29 mouse cellular contexts compared by ENCODE assay signal in the genomic region with DNA sequence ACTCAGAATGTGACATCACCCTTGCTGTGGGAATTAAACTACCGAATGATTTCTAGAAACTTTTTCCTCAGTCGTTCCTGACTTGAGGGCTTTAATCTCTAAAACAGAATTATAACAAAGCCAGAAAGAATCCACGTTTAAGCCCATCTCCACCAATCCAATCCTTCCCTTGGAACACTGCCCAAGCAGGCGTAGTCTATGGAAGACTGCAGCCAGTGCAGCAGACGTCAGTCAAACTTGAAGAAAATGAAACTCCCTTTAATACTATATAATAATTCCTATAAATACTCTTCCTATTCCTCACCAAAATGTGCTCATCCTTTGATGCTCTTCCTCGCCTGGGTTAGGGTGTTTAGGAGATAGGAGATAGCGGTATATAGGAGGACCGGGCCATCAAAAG. TPM values are rescaled to one million over a fixed set of nuclear protein-coding genes. Genes with fewer than 3 reads are reported as not detected.
DNase-seq lines count a peak whose midpoint lies in the region; ATAC-seq and TF ChIP-seq lines count a peak whose summit lies in the region.
"Had no signal": no experiment of that assay in that cellular context is flagged by ENCODE, and none has a peak within 500 bp of the region (broad histone marks: within the 10 kb centered on the region; RNA-seq: fewer than 3 reads in every experiment).

No protein-coding gene starts in this region.

- no peaks in the 10 kb centered on the region for H3K4me1 ChIP-seq in forebrain, embryonic 14.5 days (ENCODE audit: control insufficient read depth, insufficient read depth, low read length)
- H3K4me1 ChIP-seq in forebrain, embryonic 13.5 days: no peaks in the 10 kb centered on the region
- H3K4me1 ChIP-seq: embryonic facial prominence, embryonic 10.5 days; embryonic facial prominence, embryonic 13.5 days; forebrain, embryonic 12.5 days; hindbrain, embryonic 10.5 days; hindbrain, embryonic 13.5 days; intestine, embryonic 15.5 days had no signal

- no peak overlapping the region for H3K4me3 ChIP-seq in forebrain, embryonic 14.5 days (ENCODE audit: low read depth, low read length)
- no peak overlapping the region for H3K4me3 ChIP-seq in forebrain, embryonic 13.5 days
- H3K4me3 ChIP-seq: embryonic facial prominence, embryonic 10.5 days; embryonic facial prominence, embryonic 13.5 days; erythroblast, embryonic 14.5 days; forebrain, embryonic 12.5 days; gastrocnemius, adult 2 months; heart, adult 2 months; hindbrain, embryonic 10.5 days; hindbrain, embryonic 13.5 days; intestine, embryonic 15.5 days had no signal

- intact Hi-C loops in left cerebral cortex, postnatal 4 days (cut with DNase I): no loop called here

- 81% methylated on average over 8 of the region's 8 CpGs for WGBS in forebrain, embryonic 14.5 days
- WGBS in forebrain, embryonic 13.5 days: 80% methylated on average over 8 of the region's 8 CpGs

- no peak for TF ChIP-seq POLR2A in brain, embryonic 14.5 days (IDR thresholded peaks at IDR 0.05; ENCODE audit: borderline replicate concordance, extremely low read depth, insufficient read depth, insufficient read length, poor library complexity, severe bottlenecking)

- no peak overlapping the region for H3K9ac ChIP-seq in forebrain, embryonic 14.5 days (ENCODE audit: low read length)
- no peak overlapping the region for H3K9ac ChIP-seq in forebrain, embryonic 13.5 days
- H3K9ac ChIP-seq: embryonic facial prominence, embryonic 13.5 days; forebrain, embryonic 12.5 days; forebrain, postnatal 0 days; hindbrain, embryonic 13.5 days; intestine, embryonic 15.5 days had no signal

- TF ChIP-seq CTCF in brain, embryonic 14.5 days (IDR thresholded peaks at IDR 0.05; ENCODE audit: borderline replicate concordance, extremely low read depth, insufficient read depth, insufficient read length): no peak

- H3K27ac ChIP-seq in forebrain, embryonic 14.5 days (ENCODE audit: low read depth, low read length): no peak overlapping the region
- no peak overlapping the region for H3K27ac ChIP-seq in forebrain, embryonic 13.5 days
- H3K27ac ChIP-seq: embryonic facial prominence, embryonic 10.5 days; embryonic facial prominence, embryonic 13.5 days; forebrain, embryonic 12.5 days; gastrocnemius, adult 2 months; heart, adult 2 months; hindbrain, embryonic 10.5 days; hindbrain, embryonic 13.5 days; intestine, embryonic 15.5 days had no signal

- ATAC-seq in forebrain, embryonic 14.5 days: no peak
- no peak for ATAC-seq in forebrain, embryonic 13.5 days
- ATAC-seq: activated CD4-positive, CD25-positive, alpha-beta regulatory T cell, adult 4 months; CD4-positive, CD25-positive, alpha-beta regulatory T cell, adult 4 months; forebrain, postnatal 0 days; intestine, embryonic 15.5 days had no signal

- no peaks in the 10 kb centered on the region for H3K36me3 ChIP-seq in forebrain, embryonic 14.5 days (ENCODE audit: control insufficient read depth, insufficient read depth, low read length)
- H3K36me3 ChIP-seq in forebrain, embryonic 13.5 days (ENCODE audit: poor library complexity, severe bottlenecking): no peaks in the 10 kb centered on the region
- H3K36me3 ChIP-seq: embryonic facial prominence, embryonic 10.5 days; embryonic facial prominence, embryonic 13.5 days; forebrain, embryonic 12.5 days; hindbrain, embryonic 10.5 days; hindbrain, embryonic 13.5 days; intestine, embryonic 15.5 days had no signal

- H3K27me3 ChIP-seq in forebrain, embryonic 14.5 days (replicated peaks; ENCODE audit: control insufficient read depth, insufficient read depth, low read length): no peaks in the 10 kb centered on the region
- no peaks in the 10 kb centered on the region for H3K27me3 ChIP-seq in forebrain, embryonic 13.5 days
- H3K27me3 ChIP-seq: embryonic facial prominence, embryonic 13.5 days; forebrain, embryonic 12.5 days; intestine, embryonic 15.5 days had no signal

- no peak overlapping the region for H3K4me2 ChIP-seq in forebrain, embryonic 14.5 days (ENCODE audit: low read length)
- H3K4me2 ChIP-seq in forebrain, embryonic 13.5 days: no peak overlapping the region
- H3K4me2 ChIP-seq: embryonic facial prominence, embryonic 13.5 days; forebrain, embryonic 12.5 days; heart, embryonic 11.5 days; hindbrain, embryonic 13.5 days; intestine, embryonic 15.5 days had no signal

- no peaks in the 10 kb centered on the region for H3K9me3 ChIP-seq in forebrain, embryonic 14.5 days (replicated peaks; ENCODE audit: control insufficient read depth, low read length)
- H3K9me3 ChIP-seq in forebrain, embryonic 13.5 days (replicated peaks): no peaks in the 10 kb centered on the region
- H3K9me3 ChIP-seq: embryonic facial prominence, embryonic 10.5 days; embryonic facial prominence, embryonic 13.5 days; forebrain, embryonic 12.5 days; hindbrain, embryonic 10.5 days; hindbrain, embryonic 13.5 days; intestine, embryonic 15.5 days had no signal

- peak; percentile 8 for DNase-seq in forebrain, embryonic 14.5 days (ENCODE audit: low spot score)
- peak; percentile 12 for DNase-seq in left cerebral cortex, postnatal 4 days
- DNase-seq in left cerebral cortex, adult 9 months (ENCODE audit: low spot score in 2 of 2): no peak
- DNase-seq in brain, embryonic 14.5 days (ENCODE audit: low read depth): peak; percentile 18
- no peak for DNase-seq in adrenal gland, adult (ENCODE audit: inconsistent age in 2 of 2, low spot score in 1 of 2)
- DNase-seq: adrenal gland, postnatal 10 days; adrenal gland, postnatal 36 days; cerebellum, adult 11 months; cerebellum, adult 2 months; cerebellum, postnatal 36 days; forebrain, postnatal 0 days; gastrocnemius, adult 2 months; gastrocnemius, postnatal 14 days; heart, adult 2 months; kidney, adult 11 months had no signal

RNA-seq across cellular contexts. Expression of a gene that starts 7.2 kb away (rescaled TPM):
- 0.06 TPM in 1 of 2 replicates, not detected in the other for polyA plus RNA-seq in forebrain, embryonic 14.5 days (2014; fragmentation: Nextera tagmentation; extraction: Ambion mirVana)
- 0.09 TPM in 1 of 2 replicates, not detected in the other for polyA plus RNA-seq in forebrain, embryonic 13.5 days (2015; fragmentation: Nextera tagmentation; extraction: Ambion mirVana)
- total RNA-seq in left cerebral cortex, postnatal 4 days (2021): under 1 TPM; 0.14 to 0.16 TPM
- 0.05 and 0.08 TPM in 2 replicates for polyA plus RNA-seq in brain, embryonic 14.5 days (2012; rRNA removed)
- total RNA-seq: forebrain, postnatal 0 days; MEL had no signal
- polyA plus RNA-seq: cortical plate, adult 2 months; erythroblast, embryonic 14.5 days had no signal

RNA-seq across cellular contexts. Expression of a gene that starts 58.9 kb away (rescaled TPM):
- 3.7 and 5.3 TPM in 2 replicates for polyA plus RNA-seq in forebrain, embryonic 14.5 days (2014; fragmentation: Nextera tagmentation; extraction: Ambion mirVana)
- polyA plus RNA-seq in forebrain, embryonic 13.5 days (2015; fragmentation: Nextera tagmentation; extraction: Ambion mirVana): 2.8 and 4.0 TPM in 2 replicates
- 1 to 10 TPM; 3.5 to 3.6 TPM for total RNA-seq in left cerebral cortex, postnatal 4 days (2021)
- 9.4 and 10.2 TPM in 2 replicates for polyA plus RNA-seq in brain, embryonic 14.5 days (2012; rRNA removed)
- total RNA-seq: gastrocnemius, adult 2 months; MEL had no signal
- polyA plus RNA-seq: activated CD4-positive, CD25-positive, alpha-beta regulatory T cell, adult 4 months; C2C12; CD4-positive, CD25-positive, alpha-beta regulatory T cell, adult 4 months; erythroblast, embryonic 14.5 days had no signal

Comparison
In these comparisons a context has a peak if more than half of its experiments do, and no peak if none do; other contexts are left out.
1. DNase-seq: peak in forebrain, embryonic 14.5 days (single experiment), left cerebral cortex, postnatal 4 days (single experiment) and brain, embryonic 14.5 days (single experiment); none in left cerebral cortex, adult 9 months (0 of 2) and adrenal gland, adult (0 of 2).